ENCODE assay signal across 8 mouse cellular contexts in genomic region chr12:71707727-71708369, GRCm38 (mm10).
A peak's percentile ranks its signal among the peaks of the same experiment; 100 is the strongest.
DNase-seq lines count a peak whose midpoint lies in the region; ATAC-seq and TF ChIP-seq lines count a peak whose summit lies in the region.

No protein-coding gene starts in this region.

- no peaks in the 10 kb centered on the region for H3K79me2 ChIP-seq in heart, adult 2 months (replicated peaks; ENCODE audit: control insufficient read depth, insufficient read depth, low read length)

- H3K36me3 ChIP-seq in heart, adult 2 months (ENCODE audit: control insufficient read depth, insufficient read depth, low read length), result no peaks in the 10 kb centered on the region
- no peaks in the 10 kb centered on the region for H3K36me3 ChIP-seq in heart, embryonic 11.5 days (ENCODE audit: control insufficient read depth, insufficient read depth, low read length)
- H3K36me3 ChIP-seq in embryonic facial prominence, embryonic 10.5 days (replicated peaks), result no peaks in the 10 kb centered on the region

- TF ChIP-seq CTCF in heart, adult 2 months (IDR thresholded peaks at IDR 0.05), result peak; percentile 99

- peak; percentile 32 to 73 for DNase-seq in heart, adult 2 months
- DNase-seq in adrenal gland, postnatal 14 days, result peak; percentile 71
- DNase-seq in embryonic facial prominence, embryonic 10.5 days (ENCODE audit: low spot score), result peak; percentile 71
- DNase-seq in heart, postnatal 36 days, result peak; percentile 69 to 73
- DNase-seq in layer of hippocampus, postnatal 10 days (ENCODE audit: low spot score in 2 of 2), result peak; percentile 80 to 84
- DNase-seq in mesoderm, embryonic 11.5 days (ENCODE audit: low read depth, low spot score), result peak; percentile 69
- DNase-seq in spleen, postnatal 4 days (ENCODE audit: low spot score in 2 of 2), result peak; percentile 15 to 66

- TF ChIP-seq EP300 in heart, adult 2 months (IDR thresholded peaks at IDR 0.05; ENCODE audit: insufficient read depth, low read depth, low read length), result 0 out of 2 replicates have a peak, but pooled peaks have one; percentile 51

- no peak overlapping the region for H3K9ac ChIP-seq in heart, adult 2 months (ENCODE audit: low read depth, low read length)
- H3K9ac ChIP-seq in heart, embryonic 11.5 days (ENCODE audit: low read depth, low read length), result no peak overlapping the region

- WGBS in heart, adult 2 months, result 14% methylated on average over 10 of the region's 10 CpGs
- WGBS in heart, embryonic 11.5 days (ENCODE audit: insufficient replicate concordance), result 25% methylated on average over 10 of the region's 10 CpGs
- 27% methylated on average over 10 of the region's 10 CpGs for WGBS in embryonic facial prominence, embryonic 10.5 days

- H3K27ac ChIP-seq in heart, adult 2 months, result no peak overlapping the region
- H3K27ac ChIP-seq in heart, embryonic 11.5 days (ENCODE audit: low read depth, low read length), result no peak overlapping the region
- no peak overlapping the region for H3K27ac ChIP-seq in embryonic facial prominence, embryonic 10.5 days (replicated peaks)

- H3K4me3 ChIP-seq in heart, adult 2 months, result no peak overlapping the region
- H3K4me3 ChIP-seq in heart, embryonic 11.5 days (ENCODE audit: low read depth, low read length), result no peak overlapping the region
- no peak overlapping the region for H3K4me3 ChIP-seq in embryonic facial prominence, embryonic 10.5 days

- H3K27me3 ChIP-seq in heart, adult 2 months (ENCODE audit: control insufficient read depth, insufficient read depth, low read length), result no peaks in the 10 kb centered on the region
- H3K27me3 ChIP-seq in heart, embryonic 11.5 days (ENCODE audit: control insufficient read depth, insufficient read depth, low read length), result no peaks in the 10 kb centered on the region
- H3K27me3 ChIP-seq in embryonic facial prominence, embryonic 10.5 days (replicated peaks; ENCODE audit: low read depth, poor library complexity, severe bottlenecking), result no peaks in the 10 kb centered on the region

- H3K4me1 ChIP-seq in heart, adult 2 months (ENCODE audit: control insufficient read depth, insufficient read depth, low read length), result no peaks in the 10 kb centered on the region
- no peaks in the 10 kb centered on the region for H3K4me1 ChIP-seq in heart, embryonic 11.5 days (ENCODE audit: control insufficient read depth, insufficient read depth, low read length)
- H3K4me1 ChIP-seq in embryonic facial prominence, embryonic 10.5 days, result no peaks in the 10 kb centered on the region

- intact Hi-C loops in heart, adult 2 months (cut with DNase I), result loop anchor here (1.0 to 2.0 kb wide), 2 partner anchors 397 to 511 kb away; no protein-coding TSS in a partner anchor
- intact Hi-C loops in heart, postnatal 36 days (cut with DNase I), result loop anchor here (1.0 to 2.0 kb wide), 2 partner anchors 397 to 511 kb away; no protein-coding TSS in a partner anchor

- ATAC-seq in heart, embryonic 11.5 days (replicated peaks; ENCODE audit: insufficient number of reproducible peaks, low FRiP score, low TSS enrichment), result no peak

- H3K9me3 ChIP-seq in heart, embryonic 11.5 days (replicated peaks; ENCODE audit: control insufficient read depth, low read length), result no peaks in the 10 kb centered on the region
- H3K9me3 ChIP-seq in embryonic facial prominence, embryonic 10.5 days, result no peaks in the 10 kb centered on the region

- TF ChIP-seq POLR2A in heart, adult 2 months (IDR thresholded peaks at IDR 0.05; ENCODE audit: insufficient read depth, low read depth, low read length), result no peak

- H3K4me2 ChIP-seq in heart, embryonic 11.5 days, result no peak overlapping the region
